Mouse (Mus musculus): ENCODE measurements around the gene Ugdh.
A peak's percentile ranks its signal among the peaks of the same experiment; 100 is the strongest.

The Ugdh gene

DNA sequence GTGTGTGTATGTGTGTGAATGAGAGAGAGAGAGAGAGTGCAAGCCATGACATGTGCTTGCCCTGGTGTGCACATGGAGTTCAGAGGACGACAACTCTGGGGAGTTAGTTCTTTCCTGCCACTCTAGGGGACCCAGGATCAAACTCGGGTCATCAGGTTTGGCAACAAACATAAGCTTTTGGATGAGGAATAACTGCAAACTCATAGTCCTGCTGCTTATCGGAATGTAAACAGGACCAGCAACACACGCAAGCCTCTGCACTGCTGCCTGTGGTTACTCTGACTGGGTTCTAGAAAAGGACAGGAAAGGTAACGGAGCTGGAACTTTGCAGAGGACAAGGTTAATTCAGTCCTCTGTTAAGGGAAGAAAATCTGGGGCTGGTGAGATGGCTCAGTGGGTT lies 10.5 kb downstream of the Ugdh start:
- no peak for DNase-seq

DNA sequence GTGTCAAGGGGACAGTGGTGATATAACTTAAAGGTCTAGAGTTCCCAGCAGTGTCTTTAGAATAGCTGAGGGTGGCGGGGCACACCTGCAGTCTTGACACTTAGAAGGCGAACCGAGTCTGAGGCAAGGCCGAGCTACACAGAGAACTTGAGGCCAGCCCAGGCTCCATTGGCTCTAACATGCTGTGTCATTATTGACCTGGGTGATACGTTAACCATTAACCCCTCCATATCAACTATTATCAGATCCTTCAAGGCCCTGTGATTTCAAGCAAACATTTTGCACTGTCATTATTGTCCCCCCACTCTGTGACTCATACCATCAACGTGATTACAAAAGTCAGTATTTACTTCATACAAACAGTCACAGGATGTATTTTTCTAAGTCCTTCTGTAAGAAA lies 11.5 kb downstream of the Ugdh start:
- DNase-seq, result no peak

DNA sequence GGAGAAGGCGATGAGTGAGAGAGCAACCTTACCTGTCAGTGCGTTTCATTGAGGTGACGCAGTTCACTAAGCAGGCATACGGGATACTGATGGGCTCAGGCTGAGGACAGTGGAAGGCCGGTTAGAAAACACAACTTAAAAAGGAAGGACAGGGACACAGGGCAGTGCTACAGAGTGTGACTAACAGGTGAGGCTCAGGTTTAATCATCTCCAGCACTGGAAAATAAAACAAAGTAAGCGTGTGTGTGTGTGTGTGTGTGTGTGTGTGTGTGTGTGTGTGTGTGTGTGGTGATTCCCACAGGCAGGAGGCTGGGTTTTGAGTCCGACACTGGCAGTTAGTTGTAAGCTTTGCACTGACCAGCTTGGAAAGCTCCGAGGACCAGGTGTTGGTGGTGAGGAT lies 12.9 kb downstream of the Ugdh start:
- DNase-seq, result no peak

GRCm38 (mm10) chr5:65420822-65421221 lies 14.9 kb downstream of the Ugdh start:
- no peak for DNase-seq

- no peak for DNase-seq
Observed at GRCm38 (mm10) chr5:65419136-65419535, 16.6 kb downstream of the Ugdh start.

GRCm38 (mm10) chr5:65415653-65416458 lies 19.9 kb downstream of the Ugdh start:
- DNase-seq, result no peak

GRCm38 (mm10) chr5:65407989-65408388 lies 27.8 kb downstream of the Ugdh start:
- no peak for DNase-seq

DNA sequence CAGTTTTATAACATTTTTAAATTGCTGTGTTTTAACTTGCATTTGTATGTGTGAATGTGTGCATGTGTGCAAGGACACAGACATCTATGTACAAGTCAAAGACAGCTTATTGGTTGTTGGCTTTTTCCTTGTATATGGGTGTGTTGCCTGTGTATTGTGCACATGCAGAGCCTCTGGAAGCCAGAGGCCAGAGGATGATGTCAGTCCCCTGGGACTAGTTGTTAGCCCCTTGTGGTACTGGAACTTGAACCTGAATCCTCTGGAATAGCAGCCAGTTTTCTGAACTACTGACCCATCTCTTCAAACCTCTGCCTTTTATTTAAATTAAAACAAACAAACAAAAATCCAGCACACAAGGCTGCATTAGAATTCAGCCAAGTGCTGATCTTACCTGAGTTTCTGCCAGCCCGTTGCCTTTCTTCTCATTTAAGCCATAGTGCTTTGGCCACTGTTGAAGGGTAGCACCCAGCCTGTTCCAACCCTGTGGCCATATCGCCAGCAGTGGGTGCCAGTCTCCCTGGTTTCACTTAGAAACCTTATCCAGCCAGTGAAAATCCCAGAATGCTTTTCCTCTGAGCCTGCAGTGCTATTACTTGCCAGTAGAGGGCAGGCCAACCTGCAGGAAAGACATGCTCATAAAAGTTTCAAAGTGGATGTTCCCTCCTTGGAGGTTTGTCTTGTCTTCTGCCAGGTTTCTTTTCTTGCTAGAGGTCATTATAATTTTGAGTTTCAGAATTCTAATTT lies 34.3 kb downstream of the Ugdh start:
- peak; percentile 75 for DNase-seq

- no peak for DNase-seq
Observed at GRCm38 (mm10) chr5:65394425-65394824, 41.3 kb downstream of the Ugdh start.

DNA sequence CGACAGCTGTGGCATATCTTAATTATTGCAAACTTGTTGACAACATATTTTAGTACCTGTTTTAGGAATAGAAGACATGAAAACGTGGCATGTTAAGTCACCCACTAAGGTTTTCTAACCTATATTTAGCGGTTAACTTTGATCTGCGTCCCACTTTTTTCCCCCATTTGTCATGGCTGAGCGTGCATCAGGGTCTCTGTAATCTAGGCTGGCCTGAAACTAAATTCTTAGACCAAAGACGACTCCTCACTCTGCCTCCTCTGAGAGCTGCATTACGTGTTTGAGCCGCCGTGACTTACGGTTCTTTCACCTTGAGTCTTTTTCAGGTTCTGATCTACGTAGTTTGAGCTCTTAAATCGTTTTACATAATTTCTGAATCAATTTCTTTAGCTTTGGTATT lies 44.0 kb downstream of the Ugdh start:
- no peak for DNase-seq

DNA sequence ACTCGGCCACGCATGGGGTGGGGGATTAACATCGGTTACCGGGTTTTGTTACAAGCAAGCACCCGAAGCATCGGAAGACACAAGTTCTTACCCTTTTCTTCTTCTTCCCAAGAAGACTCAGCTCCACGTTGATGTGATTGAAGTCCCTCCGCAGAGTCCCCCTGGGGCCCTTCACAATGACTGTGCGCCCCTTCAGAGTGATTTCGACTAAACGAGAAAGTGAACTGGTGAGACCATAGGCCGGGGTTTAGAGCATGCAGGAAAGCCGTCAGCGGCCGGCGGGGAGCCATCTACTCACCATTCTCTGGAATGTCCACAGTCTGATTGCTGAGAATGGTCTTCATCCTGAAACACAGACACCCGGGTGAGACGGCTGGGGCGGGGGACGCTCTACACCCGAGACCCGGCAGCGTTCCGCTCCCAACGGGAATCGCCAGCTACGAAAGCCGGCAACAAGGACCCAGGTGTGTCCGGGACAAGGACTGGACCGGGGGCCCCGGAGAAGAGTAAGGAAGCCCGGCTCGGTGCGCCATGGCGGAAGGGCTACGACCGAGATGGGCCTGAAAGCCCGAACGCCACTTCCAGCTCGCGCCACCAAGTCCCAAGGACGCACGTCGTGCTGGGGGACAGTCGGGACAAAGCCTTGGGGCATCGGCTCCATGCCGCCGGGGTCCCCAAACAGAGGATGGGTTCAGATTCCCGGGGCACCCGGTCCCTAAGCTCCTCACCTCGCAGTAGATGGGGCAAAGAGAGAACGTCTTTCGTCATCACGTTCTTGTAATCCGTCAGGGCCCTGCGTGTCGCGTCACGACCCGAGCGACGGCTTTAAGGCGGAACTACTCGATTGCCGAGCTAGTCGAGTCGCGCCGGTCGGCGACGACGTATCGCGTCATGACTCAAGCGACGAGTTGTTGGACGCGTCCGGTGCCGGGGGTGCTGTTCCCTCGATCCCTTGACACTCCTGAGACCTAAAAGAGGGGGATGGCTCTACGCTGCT lies 44.8 kb downstream of the Ugdh start, which contains the start of the genes Rpl9 and Lias:
TSS of gene Rpl9 (minus strand) at position 797 of the 997 bp plus-strand sequence.
TSS of gene Lias (plus strand) at position 850 of the 997 bp plus-strand sequence.
- DNase-seq, result peak; percentile 99

DNA sequence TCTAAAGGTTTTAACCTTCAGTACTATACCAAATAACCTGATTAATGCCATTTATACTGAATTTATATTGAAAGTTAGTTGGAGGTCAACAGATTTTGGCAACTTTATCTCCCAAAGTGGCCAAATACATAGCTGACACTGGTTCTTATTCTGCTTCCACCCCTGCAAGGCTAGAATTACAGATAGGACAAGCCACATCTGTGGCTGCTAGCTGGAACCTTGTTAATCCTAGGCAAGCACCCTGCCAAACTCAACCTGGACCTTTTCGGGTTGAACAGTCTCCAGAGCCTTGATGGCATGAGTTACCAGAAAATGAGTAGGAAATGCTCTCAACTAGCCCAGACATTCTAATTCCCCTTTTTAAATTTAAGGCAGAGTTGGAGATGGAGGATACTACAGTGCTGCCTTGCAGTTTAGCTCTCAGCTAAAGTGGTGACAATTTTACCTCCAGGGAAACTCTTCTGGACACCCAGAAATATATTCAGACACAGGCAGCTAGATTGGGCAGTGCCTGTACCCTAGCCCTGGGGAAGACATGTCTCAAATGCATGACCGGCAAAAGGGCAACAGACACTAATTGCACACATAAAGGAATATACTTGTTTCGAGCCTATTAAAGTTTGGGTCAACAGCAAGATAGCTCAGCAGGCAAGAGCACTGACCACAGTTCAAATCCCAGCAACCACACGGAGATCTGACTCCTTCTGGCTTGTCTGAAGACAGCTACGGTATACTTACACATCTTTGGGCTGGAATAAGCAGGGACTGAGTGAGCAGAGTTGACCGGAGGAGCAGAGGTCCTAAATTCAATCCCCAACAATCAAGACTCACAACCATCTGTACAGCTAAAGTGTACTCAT lies 48.5 kb downstream of the Ugdh start:
- DNase-seq, result no peak

DNA sequence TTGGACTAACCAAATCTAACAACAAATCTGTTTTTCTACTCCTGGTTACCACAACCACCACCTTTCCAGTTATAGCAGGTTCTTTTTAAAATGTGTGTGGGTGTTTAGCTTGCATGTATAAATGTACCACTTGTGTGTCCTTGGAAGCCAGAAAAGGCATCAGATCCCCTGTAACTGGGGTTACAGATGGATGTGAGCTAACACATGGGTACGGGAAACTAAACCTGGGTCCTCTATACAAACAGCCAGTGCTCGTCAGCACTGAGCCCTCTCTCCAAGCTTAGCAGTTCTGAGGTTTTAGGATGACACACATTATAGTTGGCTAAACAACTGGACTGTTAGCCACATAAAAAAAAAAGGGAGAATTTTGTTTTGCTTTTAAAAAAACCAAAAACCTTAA lies 50.0 kb downstream of the Ugdh start:
- DNase-seq, result no peak

GRCm38 (mm10) chr5:65374746-65375145 lies 61.0 kb downstream of the Ugdh start:
- no peak for DNase-seq

GRCm38 (mm10) chr5:65371551-65371950 lies 64.2 kb downstream of the Ugdh start:
- DNase-seq, result no peak

GRCm38 (mm10) chr5:65367837-65368236 lies 67.9 kb downstream of the Ugdh start:
- no peak for DNase-seq
